Mouse (Mus musculus) neural tube, embryonic 13.5 days (tissue): ENCODE data around the gene Ssx2ip. TPM values are rescaled to one million over a fixed set of nuclear protein-coding genes. Genes with fewer than 3 reads are reported as not detected.

Experiments
- ATAC-seq: fragments of 200-750 bp; cut with Nextera tagmentation; 2 replicates; pipeline ENCODE4 v1.8.0; 2017; ENCODE audit warnings: low read depth, mild to moderate bottlenecking, moderate TSS enrichment, moderate library complexity
- H3K27ac ChIP-seq: fragments of 300-500 bp; sonication (generic); replicated peaks from 2 replicates; pipeline ENCODE4 v1.5.1; 2015; ENCODE audit warnings: moderate library complexity, mild to moderate bottlenecking, inconsistent platforms
- H3K27me3 ChIP-seq: fragments of 300-500 bp; sonication (generic); 2 replicates; pipeline ENCODE4 v1.6.1; 2015; ENCODE audit warnings: mild to moderate bottlenecking, inconsistent platforms
- H3K36me3 ChIP-seq: fragments of 300-500 bp; sonication (generic); 2 replicates; pipeline ENCODE4 v1.6.1; 2015; ENCODE audit warnings: mild to moderate bottlenecking, inconsistent platforms
- H3K4me1 ChIP-seq: fragments of 300-500 bp; sonication (generic); replicated peaks from 2 replicates; pipeline ENCODE4 v1.6.1; 2015; ENCODE audit warnings: inconsistent platforms
- H3K4me2 ChIP-seq: fragments of 300-500 bp; sonication (generic); 2 replicates; pipeline ENCODE4 v1.6.1; 2015; ENCODE audit warnings: inconsistent platforms, mild to moderate bottlenecking, moderate library complexity
- H3K4me3 ChIP-seq: fragments of 300-500 bp; sonication (generic); 2 replicates; pipeline ENCODE4 v1.5.1; 2015; ENCODE audit warnings: mild to moderate bottlenecking, inconsistent platforms
- H3K9ac ChIP-seq: fragments of 300-500 bp; sonication (generic); 2 replicates; pipeline ENCODE4 v1.6.1; 2015; ENCODE audit warnings: moderate library complexity, mild to moderate bottlenecking, inconsistent platforms
- H3K9me3 ChIP-seq: fragments of 300-500 bp; sonication (generic); 2 replicates; pipeline ENCODE4 v1.6.1; 2016; ENCODE audit warnings: inconsistent platforms
- WGBS: fragments of 180-500 bp; shearing (Covaris S2); methylation state at CpG from one replicate; pipeline ENCODE4 v1.1.7; 2015; 5-methylcytosine and 5-hydroxymethylcytosine counted together
- polyA plus RNA-seq: library from polyadenylated mRNA; unstranded; fragments of >200 nt; fragmentation: Nextera tagmentation; extraction: Ambion mirVana; gene quantifications from 2 replicates; pipeline ENCODE4 v1.2.1, GENCODE M21; 2015

Ssx2ip gene
- polyA plus RNA-seq, 1 experiment from 2014 or later = 13.4 TPM

DNA sequence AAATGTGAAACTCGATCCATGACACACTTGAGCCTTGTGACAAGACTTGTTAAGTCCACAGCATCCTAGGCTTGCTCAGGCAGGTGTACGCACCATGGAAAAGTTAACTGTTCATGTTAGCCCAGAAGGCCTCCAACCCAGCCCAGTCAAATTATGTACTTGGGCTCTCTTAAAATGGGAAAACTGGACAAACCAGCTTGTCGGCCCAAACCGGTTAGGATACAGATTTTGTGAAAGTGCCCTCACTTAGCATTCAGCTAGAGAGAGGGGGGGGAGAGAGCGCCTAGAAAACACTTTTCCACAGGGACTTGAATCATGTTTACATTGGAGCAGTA is 1.5 kb downstream of the Ssx2ip start:
- 0 out of 2 replicates have a peak, but pooled peaks cover 6% of the 10 kb centered on the region for H3K9me3 ChIP-seq
- 66% methylated on average over 5 of the region's 5 CpGs for WGBS
- H3K9ac ChIP-seq = peak overlapping the region; percentile 92
- peak overlapping the region; percentile 85 for H3K4me2 ChIP-seq
- no peak for ATAC-seq
- peak overlapping the region; percentile 95 for H3K4me3 ChIP-seq
- peaks cover 38% of the 10 kb centered on the region for H3K4me1 ChIP-seq
- H3K27ac ChIP-seq = no peak overlapping the region
- no peaks in the 10 kb centered on the region for H3K36me3 ChIP-seq
- no peaks in the 10 kb centered on the region for H3K27me3 ChIP-seq

- H3K4me1 ChIP-seq = peaks cover 49% of the 10 kb centered on the region
- no peak overlapping the region for H3K4me3 ChIP-seq
- no peak for ATAC-seq
- WGBS = 87% methylated on average over 16 of the region's 16 CpGs
- no peaks in the 10 kb centered on the region for H3K36me3 ChIP-seq
- 0 out of 2 replicates have a peak, but pooled peaks cover 6% of the 10 kb centered on the region for H3K9me3 ChIP-seq
- H3K9ac ChIP-seq = no peak overlapping the region
- H3K27ac ChIP-seq = no peak overlapping the region
- H3K27me3 ChIP-seq = no peaks in the 10 kb centered on the region
- H3K4me2 ChIP-seq = no peak overlapping the region
Measured at GRCm38 (mm10) chr3:146407086-146407721, 2.8 kb downstream of the Ssx2ip start.

DNA sequence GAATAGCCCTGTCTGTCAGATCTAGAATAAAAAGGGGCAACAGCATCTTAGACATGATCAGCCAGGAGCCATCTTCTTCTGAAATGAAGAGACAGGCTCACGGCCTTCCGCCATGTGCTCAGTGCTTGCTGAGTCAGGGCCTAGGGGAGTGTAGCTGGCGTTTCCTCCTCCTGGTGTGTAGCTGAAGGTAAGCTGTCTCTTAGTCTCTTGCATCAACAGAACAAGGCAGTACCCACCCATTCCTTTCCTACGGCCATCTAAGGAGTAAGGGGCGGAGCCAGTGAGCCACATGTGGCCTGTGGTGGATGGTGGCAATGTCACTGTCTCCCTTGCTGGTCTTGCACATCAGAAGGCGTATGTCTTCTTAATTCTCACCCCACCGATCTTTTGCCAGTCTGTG is 5.7 kb downstream of the Ssx2ip start:
- 80% methylated on average over 7 of the region's 7 CpGs for WGBS
- no peak for ATAC-seq
- no peaks in the 10 kb centered on the region for H3K27me3 ChIP-seq
- no peaks in the 10 kb centered on the region for H3K36me3 ChIP-seq
- H3K27ac ChIP-seq = no peak overlapping the region
- H3K4me3 ChIP-seq = no peak overlapping the region
- no peaks in the 10 kb centered on the region for H3K9me3 ChIP-seq
- no peak overlapping the region for H3K9ac ChIP-seq
- no peak overlapping the region for H3K4me2 ChIP-seq
- peaks cover 43% of the 10 kb centered on the region for H3K4me1 ChIP-seq

DNA sequence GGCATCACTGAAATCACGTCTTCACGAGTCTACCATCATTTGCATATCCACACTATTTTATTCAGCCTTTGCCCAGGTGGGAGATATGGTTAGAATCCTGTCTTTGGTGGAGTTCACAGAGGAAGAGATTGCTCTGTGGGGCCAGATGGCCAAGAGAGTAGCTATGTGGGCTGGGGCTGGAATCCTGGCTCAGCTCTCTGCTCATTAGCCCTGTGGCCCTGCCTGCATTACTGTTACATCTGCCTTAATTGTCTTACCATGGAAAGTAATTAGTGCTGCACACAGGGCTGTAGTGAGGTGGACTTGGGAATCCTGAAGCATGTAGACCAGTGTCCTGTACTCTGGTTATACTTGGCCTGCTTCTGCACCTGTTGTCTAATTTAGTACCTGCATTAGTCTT is 7.6 kb downstream of the Ssx2ip start:
- no peak for ATAC-seq
- H3K9me3 ChIP-seq = no peaks in the 10 kb centered on the region
- no peaks in the 10 kb centered on the region for H3K27me3 ChIP-seq
- no peak overlapping the region for H3K27ac ChIP-seq
- no peak overlapping the region for H3K4me3 ChIP-seq
- no peak overlapping the region for H3K9ac ChIP-seq
- 72% methylated on average over 2 of the region's 2 CpGs for WGBS
- H3K4me1 ChIP-seq = peaks cover 24% of the 10 kb centered on the region
- H3K4me2 ChIP-seq = no peak overlapping the region
- peaks cover under 1% of the 10 kb centered on the region; the same call in 1 of the 2 replicates for H3K36me3 ChIP-seq

DNA sequence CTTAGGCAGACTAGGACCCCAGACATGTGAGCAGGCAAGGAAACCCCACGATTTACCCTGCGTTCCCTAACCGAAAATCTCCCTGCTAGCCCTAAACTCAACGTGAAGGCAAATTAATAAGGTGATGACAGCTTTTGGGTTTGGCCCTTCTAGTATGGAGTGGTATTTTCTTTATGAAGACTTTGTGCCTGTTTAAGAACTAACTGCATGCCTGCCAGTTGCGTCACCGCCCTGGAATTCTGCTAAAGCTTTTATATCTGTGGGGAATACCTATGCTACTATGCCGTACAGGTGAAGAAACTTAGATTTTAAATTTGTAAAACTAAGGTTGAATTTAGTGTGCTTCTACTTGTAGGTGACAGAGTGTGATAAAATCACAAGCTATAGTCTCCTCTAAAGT is 8.0 kb downstream of the Ssx2ip start:
- no peak for ATAC-seq
- H3K9me3 ChIP-seq = no peaks in the 10 kb centered on the region
- no peak overlapping the region for H3K4me2 ChIP-seq
- no peak overlapping the region for H3K9ac ChIP-seq
- 94% methylated on average over 7 of the region's 7 CpGs for WGBS
- H3K27me3 ChIP-seq = no peaks in the 10 kb centered on the region
- H3K4me1 ChIP-seq = peaks cover 19% of the 10 kb centered on the region
- H3K27ac ChIP-seq = no peak overlapping the region
- H3K36me3 ChIP-seq = peaks cover 3% of the 10 kb centered on the region; the same call in 1 of the 2 replicates
- H3K4me3 ChIP-seq = no peak overlapping the region

- H3K27me3 ChIP-seq = no peaks in the 10 kb centered on the region
- 92% methylated on average over 13 of the region's 13 CpGs for WGBS
- no peak overlapping the region for H3K27ac ChIP-seq
- H3K9me3 ChIP-seq = no peaks in the 10 kb centered on the region
- no peak overlapping the region for H3K4me3 ChIP-seq
- no peak overlapping the region for H3K4me2 ChIP-seq
- peaks cover 3% of the 10 kb centered on the region; the same call in 1 of the 2 replicates for H3K36me3 ChIP-seq
- no peak overlapping the region for H3K9ac ChIP-seq
- no peak for ATAC-seq
- H3K4me1 ChIP-seq = peaks cover 15% of the 10 kb centered on the region; the same call in 1 of the 2 replicates
Measured at GRCm38 (mm10) chr3:146413016-146413415, 8.6 kb downstream of the Ssx2ip start.

DNA sequence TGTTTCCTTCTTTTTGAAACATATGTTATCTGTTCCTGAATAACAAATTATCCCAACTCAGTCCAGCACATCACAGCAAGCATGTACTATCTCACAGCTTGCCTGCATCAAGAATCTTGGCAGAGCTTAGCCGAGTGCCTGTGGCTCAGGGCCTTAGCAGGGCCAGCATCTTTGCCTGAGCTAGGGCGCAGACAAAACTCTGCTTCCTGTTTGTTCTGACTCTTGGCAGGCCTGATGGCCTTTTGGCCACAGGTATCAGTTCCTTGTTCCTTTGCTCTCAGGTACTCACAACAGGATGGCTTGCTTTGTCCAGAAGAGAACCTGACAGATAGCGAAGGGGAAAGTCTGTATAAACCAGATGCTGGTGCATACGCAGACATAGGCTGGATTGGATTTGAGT is 9.6 kb downstream of the Ssx2ip start:
- ATAC-seq = no peak
- Histone ChIP-seq H3K4me1 (peaks cover 15% of the 10 kb centered on the region; the same call in 1 of the 2 replicates), H3K36me3 (peaks cover 12% of the 10 kb centered on the region), H3K27ac (no peak overlapping the region), H3K27me3 (no peaks in the 10 kb centered on the region), H3K4me2 (no peak overlapping the region), H3K9me3 (no peaks in the 10 kb centered on the region), H3K4me3 (no peak overlapping the region), H3K9ac (no peak overlapping the region)
- 95% methylated on average over 4 of the region's 4 CpGs for WGBS

DNA sequence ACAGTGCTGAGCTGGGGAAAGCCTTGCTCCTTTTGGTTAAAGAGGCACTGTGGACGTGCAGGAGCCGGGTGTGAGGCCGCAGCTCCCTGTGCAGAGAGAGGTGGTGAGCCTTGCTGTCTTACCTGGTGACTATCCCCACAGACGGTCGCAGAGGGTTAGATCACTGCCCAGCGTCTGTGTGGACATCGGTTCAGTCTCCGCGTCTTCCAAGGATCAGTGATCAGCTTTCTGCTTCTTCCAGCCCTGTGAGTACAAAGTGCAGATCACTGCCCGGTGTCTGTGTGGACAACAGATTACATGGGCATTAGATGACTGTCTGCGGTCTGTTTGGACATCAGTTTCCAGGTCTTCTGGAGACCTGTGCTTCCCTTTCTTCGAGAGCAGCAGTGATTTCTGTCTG is 10.1 kb downstream of the Ssx2ip start:
- H3K27ac ChIP-seq = no peak overlapping the region
- WGBS = 92% methylated on average over 12 of the region's 12 CpGs
- H3K36me3 ChIP-seq = peaks cover 18% of the 10 kb centered on the region
- no peak overlapping the region for H3K9ac ChIP-seq
- no peak overlapping the region for H3K4me2 ChIP-seq
- no peak for ATAC-seq
- H3K4me3 ChIP-seq = no peak overlapping the region
- H3K27me3 ChIP-seq = no peaks in the 10 kb centered on the region
- H3K9me3 ChIP-seq = no peaks in the 10 kb centered on the region
- peaks cover 15% of the 10 kb centered on the region; the same call in 1 of the 2 replicates for H3K4me1 ChIP-seq

DNA sequence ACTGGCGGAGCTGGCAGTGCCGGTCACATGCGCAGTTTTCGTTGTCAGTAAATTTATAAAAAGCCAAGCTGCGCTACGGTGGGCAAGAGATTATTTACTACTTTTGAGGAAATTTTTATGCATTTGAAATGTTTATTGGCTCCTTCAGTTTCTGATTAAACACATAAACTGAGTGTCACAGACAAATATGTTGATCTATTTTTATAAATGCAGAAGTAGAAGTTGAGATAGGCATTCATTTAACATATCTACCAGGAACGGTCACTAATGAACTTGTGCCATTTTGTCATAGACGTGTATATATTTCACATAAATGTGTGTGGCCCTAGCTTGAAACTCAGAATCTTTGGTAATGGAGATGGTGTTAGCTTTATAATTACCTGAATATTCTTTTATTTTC is 13.4 kb downstream of the Ssx2ip start:
- no peaks in the 10 kb centered on the region for H3K27me3 ChIP-seq
- peaks cover 42% of the 10 kb centered on the region for H3K36me3 ChIP-seq
- ATAC-seq = no peak
- H3K4me1 ChIP-seq = no peaks in the 10 kb centered on the region
- H3K4me3 ChIP-seq = no peak overlapping the region
- H3K4me2 ChIP-seq = no peak overlapping the region
- no peak overlapping the region for H3K27ac ChIP-seq
- no peak overlapping the region for H3K9ac ChIP-seq
- 95% methylated on average over 8 of the region's 8 CpGs for WGBS
- H3K9me3 ChIP-seq = no peaks in the 10 kb centered on the region

DNA sequence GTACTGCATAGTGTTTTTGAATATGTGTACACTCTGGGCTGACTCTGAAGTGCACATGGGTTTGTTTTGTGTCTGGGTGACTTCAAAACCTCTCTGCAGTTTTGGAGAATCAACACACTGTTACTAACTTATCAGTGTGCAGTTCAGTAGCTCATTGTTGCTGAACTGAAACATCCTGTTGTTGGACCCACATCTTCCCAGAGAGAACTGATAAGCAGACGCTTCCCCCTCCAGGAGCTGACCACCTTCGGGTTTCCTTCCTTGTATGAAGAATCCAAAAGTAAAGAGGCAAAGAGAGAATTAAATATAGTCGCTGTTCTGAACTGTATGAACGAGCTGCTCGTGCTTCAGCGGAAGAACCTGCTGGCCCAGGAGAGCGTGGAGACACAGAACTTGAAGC is 14.5 kb downstream of the Ssx2ip start:
- no peak overlapping the region for H3K9ac ChIP-seq
- no peak for ATAC-seq
- H3K27ac ChIP-seq = no peak overlapping the region
- no peak overlapping the region for H3K4me3 ChIP-seq
- no peak overlapping the region for H3K4me2 ChIP-seq
- 94% methylated on average over 7 of the region's 7 CpGs for WGBS
- no peaks in the 10 kb centered on the region for H3K27me3 ChIP-seq
- peaks cover 51% of the 10 kb centered on the region for H3K36me3 ChIP-seq
- no peaks in the 10 kb centered on the region for H3K9me3 ChIP-seq
- no peaks in the 10 kb centered on the region for H3K4me1 ChIP-seq

DNA sequence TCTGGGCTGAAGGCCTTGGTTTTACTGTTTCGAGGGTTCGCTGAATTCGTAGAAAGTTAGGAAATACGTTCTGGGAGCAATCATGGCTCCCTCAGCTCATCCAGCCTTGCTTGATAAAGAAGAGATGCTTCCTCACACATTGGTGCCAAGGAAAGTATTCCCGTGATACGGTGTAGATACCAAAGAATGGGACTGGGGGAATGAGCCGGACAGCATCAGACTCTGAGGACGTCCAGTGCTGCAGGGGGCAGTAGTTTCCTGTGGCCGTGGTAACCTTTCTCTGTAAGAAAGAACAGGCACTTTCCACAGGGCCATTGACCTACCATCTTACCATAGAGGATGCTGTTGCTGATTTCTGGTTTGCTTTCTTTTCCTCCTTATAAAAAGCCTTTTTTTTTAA is 15.1 kb downstream of the Ssx2ip start:
- 0 out of 2 replicates have a peak overlapping the region, but pooled peaks have one; percentile 5 for H3K27ac ChIP-seq
- no peaks in the 10 kb centered on the region for H3K27me3 ChIP-seq
- no peak for ATAC-seq
- peaks cover 51% of the 10 kb centered on the region for H3K36me3 ChIP-seq
- no peak overlapping the region for H3K4me2 ChIP-seq
- no peak overlapping the region for H3K9ac ChIP-seq
- WGBS = 88% methylated on average over 9 of the region's 9 CpGs
- H3K4me1 ChIP-seq = peaks cover 3% of the 10 kb centered on the region
- H3K4me3 ChIP-seq = no peak overlapping the region
- H3K9me3 ChIP-seq = no peaks in the 10 kb centered on the region

- H3K4me3 ChIP-seq = no peak overlapping the region
- H3K36me3 ChIP-seq = peaks cover 51% of the 10 kb centered on the region
- H3K27me3 ChIP-seq = no peaks in the 10 kb centered on the region
- H3K4me2 ChIP-seq = no peak overlapping the region
- 91% methylated on average over 15 of the region's 15 CpGs for WGBS
- H3K9ac ChIP-seq = no peak overlapping the region
- no peak for ATAC-seq
- H3K9me3 ChIP-seq = no peaks in the 10 kb centered on the region
- H3K4me1 ChIP-seq = peaks cover 6% of the 10 kb centered on the region
- H3K27ac ChIP-seq = no peak overlapping the region
Measured at GRCm38 (mm10) chr3:146419992-146420537, 15.6 kb downstream of the Ssx2ip start.

DNA sequence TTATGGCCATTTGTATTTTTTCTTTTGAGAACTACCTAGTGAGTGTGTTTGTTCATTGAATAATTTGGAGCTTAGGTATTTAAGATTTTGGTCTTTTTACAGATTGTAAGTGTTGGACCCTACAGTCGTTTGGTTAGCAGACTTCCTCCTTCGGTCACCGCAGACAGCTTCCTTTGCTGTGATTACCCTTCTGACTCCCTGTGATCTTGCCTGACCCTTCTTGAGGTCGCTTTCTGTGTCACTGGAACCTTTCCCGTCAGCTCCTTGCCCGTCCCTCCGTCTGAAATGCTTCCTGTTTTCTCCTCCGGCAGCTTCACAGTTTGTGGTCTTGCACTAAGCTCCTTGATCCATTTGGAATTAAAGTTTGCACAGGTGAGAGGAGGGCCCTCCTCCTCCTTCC is 17.3 kb downstream of the Ssx2ip start:
- Histone ChIP-seq H3K27ac (no peak overlapping the region), H3K9me3 (no peaks in the 10 kb centered on the region), H3K9ac (no peak overlapping the region), H3K4me3 (no peak overlapping the region), H3K27me3 (no peaks in the 10 kb centered on the region), H3K4me1 (peaks cover 9% of the 10 kb centered on the region), H3K36me3 (peaks cover 54% of the 10 kb centered on the region), H3K4me2 (no peak overlapping the region)
- WGBS = 73% methylated on average over 8 of the region's 8 CpGs
- no peak for ATAC-seq
